9 mouse cellular contexts compared by ENCODE assay signal in the genomic region with DNA sequence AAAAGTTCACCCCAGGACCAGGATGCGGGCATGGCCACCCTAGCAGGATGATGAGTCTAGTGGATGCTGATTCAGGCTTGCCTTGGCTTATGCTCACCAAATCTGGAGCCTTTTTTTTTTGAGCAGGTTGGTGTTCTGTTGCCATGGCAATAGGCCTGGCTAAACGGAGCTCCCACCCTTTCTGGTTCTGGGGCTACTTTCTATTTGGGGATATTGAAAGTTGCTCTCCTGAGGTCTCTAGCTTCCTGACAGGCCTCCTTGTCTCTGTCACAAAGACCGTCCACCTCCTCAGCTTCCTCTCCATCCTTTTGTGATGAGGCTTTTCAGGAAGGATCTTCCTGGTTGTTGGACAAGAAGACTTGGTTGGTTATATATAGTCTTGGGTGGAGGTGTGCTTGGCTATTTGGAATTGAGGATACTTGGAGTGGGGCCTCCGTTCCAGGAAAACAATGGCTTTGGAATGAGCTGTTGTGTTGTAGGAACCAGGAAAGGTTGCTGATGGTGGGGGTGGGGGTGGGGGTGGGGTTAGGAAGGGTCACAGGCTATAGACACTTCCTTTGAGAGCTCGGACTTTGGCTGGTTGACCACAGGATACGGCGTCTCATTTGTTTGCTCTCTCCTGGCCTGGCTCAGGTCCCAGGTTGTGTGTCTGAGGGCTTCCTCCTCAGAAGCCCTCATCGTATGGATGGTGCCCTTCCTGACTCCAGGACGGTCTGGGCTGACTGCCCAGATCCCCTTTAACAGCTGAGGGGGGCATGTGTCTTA. TPM values are rescaled to one million over a fixed set of nuclear protein-coding genes. Genes with fewer than 3 reads are reported as not detected.
A peak's percentile ranks its signal among the peaks of the same experiment; 100 is the strongest.
DNase-seq lines count a peak whose midpoint lies in the region; ATAC-seq lines count a peak whose summit lies in the region.
"Had no signal": no experiment of that assay in that cellular context is flagged by ENCODE, and none has a peak within 500 bp of the region (broad histone marks: within the 10 kb centered on the region; RNA-seq: fewer than 3 reads in every experiment).

No protein-coding gene starts in this region.

- ATAC-seq in embryonic facial prominence, embryonic 15.5 days (ENCODE audit: insufficient number of reproducible peaks, low FRiP score, low TSS enrichment, low read depth), result no peak
- ATAC-seq in hindbrain, embryonic 13.5 days (ENCODE audit: low FRiP score), result no peak

- H3K36me3 ChIP-seq in embryonic facial prominence, embryonic 15.5 days, result no peaks in the 10 kb centered on the region
- H3K36me3 ChIP-seq in hindbrain, embryonic 13.5 days, result no peaks in the 10 kb centered on the region

- WGBS in embryonic facial prominence, embryonic 15.5 days, result 55% methylated on average over 9 of the region's 9 CpGs
- 41% methylated on average over 9 of the region's 9 CpGs for WGBS in hindbrain, embryonic 13.5 days

- no peaks in the 10 kb centered on the region; the same call in 1 of the 2 replicates for H3K27me3 ChIP-seq in embryonic facial prominence, embryonic 15.5 days
- 0 out of 2 replicates have a peak, but pooled peaks cover 4% of the 10 kb centered on the region for H3K27me3 ChIP-seq in hindbrain, embryonic 13.5 days

- H3K4me3 ChIP-seq in embryonic facial prominence, embryonic 15.5 days (replicated peaks), result peak overlapping the region; percentile 89; the same call in 1 of the 2 replicates
- H3K4me3 ChIP-seq in hindbrain, embryonic 13.5 days, result peak overlapping the region; percentile 96

- H3K9ac ChIP-seq in embryonic facial prominence, embryonic 15.5 days, result no peak overlapping the region
- H3K9ac ChIP-seq in hindbrain, embryonic 13.5 days, result peak overlapping the region; percentile 99

- peak overlapping the region; percentile 88 for H3K4me2 ChIP-seq in embryonic facial prominence, embryonic 15.5 days (replicated peaks)
- peak overlapping the region; percentile 98 for H3K4me2 ChIP-seq in hindbrain, embryonic 13.5 days

- H3K27ac ChIP-seq in embryonic facial prominence, embryonic 15.5 days (replicated peaks), result no peak overlapping the region
- H3K27ac ChIP-seq in hindbrain, embryonic 13.5 days, result peak overlapping the region; percentile 97; the same call in 1 of the 2 replicates

- DNase-seq in cerebellum, postnatal 10 days, result peak; percentile 34 to 36
- DNase-seq in cerebellum, adult 11-12 months, result no peak
- DNase-seq in left cerebral cortex, adult 8-10 months (ENCODE audit: low spot score in 2 of 2), result peak; percentile 25 to 59
- peak; percentile 79 for DNase-seq in lung, postnatal 36 days
- no peak for DNase-seq in urinary bladder, adult 18-20 months (ENCODE audit: low spot score in 2 of 2)
- DNase-seq in ovary, postnatal 14 days (ENCODE audit: low spot score), result no peak

- peaks cover 36% of the 10 kb centered on the region for H3K4me1 ChIP-seq in embryonic facial prominence, embryonic 15.5 days
- peaks cover 38% of the 10 kb centered on the region for H3K4me1 ChIP-seq in hindbrain, embryonic 13.5 days (replicated peaks)

- no peaks in the 10 kb centered on the region for H3K9me3 ChIP-seq in embryonic facial prominence, embryonic 15.5 days (replicated peaks)
- no peaks in the 10 kb centered on the region for H3K9me3 ChIP-seq in hindbrain, embryonic 13.5 days

RNA-seq across cellular contexts. Expression of gene Myo18a, which starts 1.8 kb away (rescaled TPM):
- polyA plus RNA-seq in embryonic facial prominence, embryonic 15.5 days (2015; fragmentation: Nextera tagmentation; extraction: Ambion mirVana), result 56.3 and 58.9 TPM in 2 replicates
- 45.4 and 54.0 TPM in 2 replicates for polyA plus RNA-seq in hindbrain, embryonic 13.5 days (2015; fragmentation: Nextera tagmentation; extraction: Ambion mirVana)
- total RNA-seq in left cerebral cortex, adult 8-10 months (2022), result 100 to 1,000 TPM; 133 to 174 (median 147) TPM

RNA-seq across cellular contexts. Expression of gene Gm10277, which starts 22.7 kb away (rescaled TPM):
- 1.3 and 1.4 TPM in 2 replicates for polyA plus RNA-seq in embryonic facial prominence, embryonic 15.5 days (2015; fragmentation: Nextera tagmentation; extraction: Ambion mirVana)
- polyA plus RNA-seq in hindbrain, embryonic 13.5 days (2015; fragmentation: Nextera tagmentation; extraction: Ambion mirVana), result 2.0 and 2.7 TPM in 2 replicates
- total RNA-seq in left cerebral cortex, adult 8-10 months (2022), result not detected
- total RNA-seq: CH12.LX had no signal

RNA-seq across cellular contexts. Expression of gene Cryba1, which starts 39.8 kb away (rescaled TPM):
- polyA plus RNA-seq in embryonic facial prominence, embryonic 15.5 days (2015; fragmentation: Nextera tagmentation; extraction: Ambion mirVana), result 6.0 and 7.2 TPM in 2 replicates
- 1.2 and 1.6 TPM in 2 replicates for polyA plus RNA-seq in hindbrain, embryonic 13.5 days (2015; fragmentation: Nextera tagmentation; extraction: Ambion mirVana)
- total RNA-seq in left cerebral cortex, adult 8-10 months (2022), result not detected
- total RNA-seq: CH12.LX had no signal

Comparison
In these comparisons a context has a peak if more than half of its experiments do, and no peak if none do; other contexts are left out.
1. DNase-seq: peak in cerebellum, postnatal 10 days (2 of 2), left cerebral cortex, adult 8-10 months (2 of 2) and lung, postnatal 36 days (single experiment); none in cerebellum, adult 11-12 months (single experiment), urinary bladder, adult 18-20 months (0 of 2) and ovary, postnatal 14 days (single experiment).